Mouse (Mus musculus): ENCODE results near the gene Acox2. TPM values are rescaled to one million over a fixed set of nuclear protein-coding genes. Genes with fewer than 3 reads are reported as not detected.

Gene Acox2
- total RNA-seq, 2 experiments from 2014 or later: 0.27 to 0.61 TPM

DNA sequence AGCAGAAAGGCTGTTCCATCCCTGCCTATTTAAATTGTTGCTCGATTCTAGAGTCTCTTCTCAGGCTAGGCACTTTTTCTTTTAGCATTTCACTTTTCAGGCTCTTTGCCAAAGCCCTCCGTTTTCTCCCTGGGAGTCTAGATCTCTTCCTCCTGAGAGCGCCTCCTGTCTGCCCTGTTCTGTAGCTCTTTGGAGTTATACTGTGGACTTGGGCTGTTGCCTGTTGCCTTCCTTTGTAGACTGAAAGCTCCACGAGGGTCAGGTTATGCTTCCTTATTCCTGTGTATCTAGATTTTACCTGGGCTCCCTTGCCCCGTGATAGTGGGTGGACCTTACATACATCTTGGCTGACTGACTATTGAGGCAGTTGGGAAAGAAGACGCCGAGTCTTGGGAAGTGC, 40.9 kb downstream of the Acox2 start:
- intact Hi-C loops (cut with DNase I): loop anchor here (5.0 kb wide), 2 partner anchors 126 to 129 kb away; no protein-coding TSS in a partner anchor
- no peak for DNase-seq

GRCm38 (mm10) chr14:8216100-8216499, 43.1 kb downstream of the Acox2 start:
- no peak for DNase-seq
- intact Hi-C loops (cut with DNase I): loop anchor here (5.0 kb wide), 2 partner anchors 124 to 131 kb away; no protein-coding TSS in a partner anchor

- no peak for DNase-seq
- intact Hi-C loops (cut with DNase I): loop anchor here (2.0 to 5.0 kb wide), 3 partner anchors 42 to 132 kb away; partner anchors contain the start of gene Pdhb
These were observed 43.9 kb downstream of the Acox2 start for GRCm38 (mm10) chr14:8215208-8215778.

GRCm38 (mm10) chr14:8214299-8215207, 44.6 kb downstream of the Acox2 start:
- intact Hi-C loops (cut with DNase I): loop anchor here (2.0 to 5.0 kb wide), 3 partner anchors 42 to 133 kb away; partner anchors contain the start of gene Pdhb
- DNase-seq: peak in 1 of 2 experiments; percentile 74

GRCm38 (mm10) chr14:8213803-8214224, 45.3 kb downstream of the Acox2 start, which contains the start of gene Kctd6:
Gene Kctd6, plus strand, starts transcription at chr14:8214140.
- DNase-seq: peak; percentile 98 to 99
- intact Hi-C loops (cut with DNase I): loop anchor here (2.0 kb wide), 1 partner anchor 41 kb away; the partner anchor contains the start of gene Pdhb

- intact Hi-C loops (cut with DNase I): no loop called here
These were observed 46.2 kb downstream of the Acox2 start for GRCm38 (mm10) chr14:8212996-8213395.

DNA sequence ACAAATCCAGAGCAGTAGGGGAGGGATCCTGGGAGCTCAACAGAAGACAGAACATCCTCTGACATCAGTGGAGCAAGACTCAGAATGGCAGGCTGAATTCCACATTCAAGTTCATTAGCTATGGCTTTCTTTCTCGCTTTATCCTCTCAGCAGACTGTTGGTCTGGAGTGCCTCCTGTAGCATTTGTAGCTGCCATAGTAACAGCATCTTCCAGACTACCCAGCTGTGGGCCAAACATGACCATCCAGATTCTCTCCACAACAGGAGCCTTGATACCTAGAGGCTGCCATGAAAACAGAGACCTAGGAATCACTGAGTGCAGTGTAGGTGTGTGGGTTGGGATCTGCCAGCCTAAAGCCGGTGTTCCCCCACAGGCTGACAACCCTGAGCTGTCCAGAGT, 49.3 kb downstream of the Acox2 start:
- no peak for DNase-seq
- intact Hi-C loops (cut with DNase I): no loop called here

More at GRCm38 (mm10) chr14:8212996-8213395, 46.2 kb downstream of the Acox2 start:
- no peak for DNase-seq

GRCm38 (mm10) chr14:8208876-8209275, 50.3 kb downstream of the Acox2 start:
- no peak for DNase-seq
- intact Hi-C loops (cut with DNase I): no loop called here

DNA sequence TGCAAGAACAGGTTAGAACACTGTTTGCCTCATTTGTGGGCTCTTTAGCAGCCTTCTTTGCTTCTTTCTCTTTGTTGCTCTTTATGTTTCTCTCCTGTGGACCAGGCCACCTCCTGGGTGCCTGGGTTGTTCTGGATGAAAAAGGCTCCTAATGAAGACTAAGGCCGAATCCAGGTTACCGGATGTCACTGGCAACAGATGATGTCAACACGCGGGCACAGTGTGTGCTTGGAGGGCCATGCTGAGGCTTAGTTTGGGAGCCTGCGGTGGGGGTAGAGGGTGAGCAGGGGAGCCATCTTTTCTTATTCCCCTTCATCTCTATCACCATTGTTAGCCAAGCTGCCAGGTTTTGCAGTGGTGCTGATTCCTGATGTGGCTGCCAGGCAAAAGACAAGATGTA, 51.6 kb downstream of the Acox2 start:
- intact Hi-C loops (cut with DNase I): no loop called here
- DNase-seq: no peak

GRCm38 (mm10) chr14:8207105-8207504, 52.0 kb downstream of the Acox2 start:
- no peak for DNase-seq
- intact Hi-C loops (cut with DNase I): no loop called here

- intact Hi-C loops (cut with DNase I): no loop called here
- DNase-seq: no peak
These were observed 52.8 kb downstream of the Acox2 start for GRCm38 (mm10) chr14:8206179-8206910.

- DNase-seq: no peak
- intact Hi-C loops (cut with DNase I): no loop called here
These were observed 57.4 kb downstream of the Acox2 start for GRCm38 (mm10) chr14:8201715-8202114.

- intact Hi-C loops (cut with DNase I): no loop called here
- DNase-seq: no peak
These were observed 58.4 kb downstream of the Acox2 start for GRCm38 (mm10) chr14:8200769-8201168.

- intact Hi-C loops (cut with DNase I): no loop called here
- DNase-seq: no peak
These were observed 66.4 kb downstream of the Acox2 start for GRCm38 (mm10) chr14:8192727-8193126.

- intact Hi-C loops (cut with DNase I): no loop called here
- no peak for DNase-seq
These were observed 67.7 kb downstream of the Acox2 start for GRCm38 (mm10) chr14:8191331-8191965.

- no peak for DNase-seq
- intact Hi-C loops (cut with DNase I): no loop called here
These were observed 68.6 kb downstream of the Acox2 start for GRCm38 (mm10) chr14:8190556-8190955.

- DNase-seq: no peak
- intact Hi-C loops (cut with DNase I): no loop called here
These were observed 72.7 kb downstream of the Acox2 start for GRCm38 (mm10) chr14:8186278-8187045.

GRCm38 (mm10) chr14:8183330-8183729, 75.8 kb downstream of the Acox2 start:
- intact Hi-C loops (cut with DNase I): no loop called here
- DNase-seq: no peak

GRCm38 (mm10) chr14:8180371-8181035, 78.7 kb downstream of the Acox2 start:
- DNase-seq: no peak
- intact Hi-C loops (cut with DNase I): no loop called here

Data from heart, postnatal 36 days (tissue).